Mouse (Mus musculus) lung, embryonic 14.5 days (tissue): ENCODE measurements around the gene Nr2c1. TPM values are rescaled to one million over a fixed set of nuclear protein-coding genes. Genes with fewer than 3 reads are reported as not detected.

ENCODE experiments used
- ATAC-seq: fragments of 200-750 bp; cut with Nextera tagmentation; 2 replicates; pipeline ENCODE4 v1.8.0; 2017; ENCODE audit warnings: mild to moderate bottlenecking, moderate TSS enrichment, moderate library complexity; ENCODE audit not compliant: insufficient read depth
- DNase-seq: peaks from one replicate; pipeline ENCODE4 v3.0.0-alpha.2; 2015
- H3K27ac ChIP-seq: fragments of 300-500 bp; sonication (generic); 2 replicates; pipeline ENCODE4 v1.5.1; 2014; ENCODE audit warnings: low read depth, mild to moderate bottlenecking, moderate library complexity
- H3K27me3 ChIP-seq: fragments of 300-500 bp; sonication (generic); 2 replicates; pipeline ENCODE4 v1.6.1; 2014; ENCODE audit warnings: low read length, control low read depth; ENCODE audit not compliant: insufficient read depth
- H3K36me3 ChIP-seq: fragments of 300-500 bp; sonication (generic); 2 replicates; pipeline ENCODE4 v1.6.1; 2014; ENCODE audit warnings: control low read depth; ENCODE audit not compliant: insufficient read depth
- H3K4me1 ChIP-seq: fragments of 300-500 bp; sonication (generic); 2 replicates; pipeline ENCODE4 v1.6.1; 2014; ENCODE audit warnings: antibody characterized with exemption, control low read depth; ENCODE audit not compliant: insufficient read depth
- H3K4me2 ChIP-seq: fragments of 300-500 bp; sonication (generic); 2 replicates; pipeline ENCODE4 v1.6.1; 2014; ENCODE audit warnings: mild to moderate bottlenecking
- H3K4me3 ChIP-seq: fragments of 300-500 bp; sonication (generic); 2 replicates; pipeline ENCODE4 v1.5.1; 2014; ENCODE audit warnings: low read depth, low read length
- H3K9ac ChIP-seq: fragments of 300-500 bp; sonication (generic); 2 replicates; pipeline ENCODE4 v1.6.1; 2014
- H3K9me3 ChIP-seq: fragments of 300-500 bp; sonication (generic); 2 replicates; pipeline ENCODE4 v1.6.1; 2016; ENCODE audit warnings: low read depth, low read length, control low read depth
- CTCF ChIP-seq: IDR thresholded peaks from 2 replicates; pipeline ENCODE4 v1.5.1; 2016; ENCODE audit warnings: antibody characterized with exemption, low read depth
- WGBS: fragments of 180-500 bp; shearing (Covaris S2); extraction: QIAGEN DNeasy Blood & Tissue Kit; methylation state at CpG from one replicate; pipeline ENCODE4 v1.1.7; 2014; 5-methylcytosine and 5-hydroxymethylcytosine counted together
- polyA plus RNA-seq: library from polyadenylated mRNA; unstranded; fragments of >200 nt; fragmentation: Nextera tagmentation; extraction: Ambion mirVana; gene quantifications from 2 replicates; pipeline ENCODE4 v1.2.1, GENCODE M21; 2014

Nr2c1 gene
- polyA plus RNA-seq, 1 experiment from 2014 or later = 10.2 TPM

DNA sequence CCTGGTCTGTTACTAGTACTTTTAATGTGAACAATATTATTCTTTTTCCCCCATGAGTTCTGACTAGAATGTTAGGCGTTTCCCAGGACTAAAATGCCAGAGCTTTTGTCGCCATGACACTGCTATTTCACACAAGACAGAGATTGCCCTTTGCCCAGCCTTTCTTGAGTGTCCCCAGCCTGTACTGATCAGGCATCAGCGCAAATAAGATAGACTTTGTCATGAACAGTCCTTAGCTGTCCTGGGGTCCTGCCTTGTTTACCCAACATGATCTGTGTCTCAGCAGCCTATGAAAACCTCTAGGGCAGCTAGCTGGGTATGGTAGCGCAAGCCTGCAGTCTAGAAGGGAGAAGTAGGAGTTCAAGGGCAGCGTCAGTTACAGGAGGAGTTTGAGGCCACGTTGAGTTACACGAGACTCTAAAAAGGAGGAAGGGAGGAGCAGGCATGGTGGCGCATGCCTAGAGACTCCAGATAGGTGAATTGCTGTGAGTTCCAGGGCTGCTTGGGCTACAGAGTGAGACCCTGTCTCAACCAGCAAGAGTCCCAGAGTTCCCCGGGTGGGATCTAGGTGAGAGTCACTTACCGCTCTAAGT lies 8.8 kb upstream of the Nr2c1 start:
- WGBS = 88% methylated on average over 10 of the region's 10 CpGs
- no peaks in the 10 kb centered on the region; the same call in 1 of the 2 replicates for H3K36me3 ChIP-seq
- no peak for ATAC-seq

GRCm38 (mm10) chr10:94140227-94140931 lies 7.4 kb upstream of the Nr2c1 start:
- H3K27me3 ChIP-seq = no peaks in the 10 kb centered on the region
- H3K9me3 ChIP-seq = no peaks in the 10 kb centered on the region
- no peaks in the 10 kb centered on the region; the same call in 1 of the 2 replicates for H3K36me3 ChIP-seq
- WGBS = 76% methylated on average over 3 of the region's 3 CpGs
- H3K9ac ChIP-seq = no peak overlapping the region
- H3K27ac ChIP-seq = no peak overlapping the region
- TF ChIP-seq CTCF = no peak
- DNase-seq (no peak), ATAC-seq (no peak)
- no peak overlapping the region for H3K4me2 ChIP-seq
- no peaks in the 10 kb centered on the region for H3K4me1 ChIP-seq
- H3K4me3 ChIP-seq = no peak overlapping the region

More for the DNA sequence above, 8.8 kb upstream of the Nr2c1 start:
- H3K4me3 ChIP-seq = no peak overlapping the region
- no peak for TF ChIP-seq CTCF
- no peaks in the 10 kb centered on the region for H3K9me3 ChIP-seq
- no peak overlapping the region for H3K27ac ChIP-seq
- no peaks in the 10 kb centered on the region for H3K4me1 ChIP-seq
- H3K4me2 ChIP-seq = no peak overlapping the region
- H3K27me3 ChIP-seq = no peaks in the 10 kb centered on the region
- no peak for DNase-seq
- H3K9ac ChIP-seq = no peak overlapping the region

DNA sequence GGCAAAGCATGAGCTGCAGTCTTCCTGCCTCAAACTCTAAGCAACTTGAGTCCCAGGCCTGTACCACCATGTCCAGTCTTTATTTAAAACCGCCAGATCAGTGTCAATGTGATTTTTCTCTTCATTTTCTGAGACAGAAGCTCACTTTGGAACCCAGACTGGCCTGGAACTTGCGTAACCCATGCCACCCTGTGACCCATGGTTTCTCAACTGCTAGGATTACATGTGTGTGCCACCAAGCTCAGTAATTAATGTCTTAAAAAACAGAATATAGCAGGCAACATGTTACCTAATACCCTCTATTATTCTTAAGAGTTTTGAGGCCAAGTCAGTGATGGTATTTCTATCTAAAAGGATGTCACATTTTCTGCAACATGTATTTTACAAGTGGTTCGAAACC lies 5.4 kb upstream of the Nr2c1 start:
- Histone ChIP-seq H3K27ac (no peak overlapping the region), H3K9me3 (no peaks in the 10 kb centered on the region), H3K4me3 (no peak overlapping the region), H3K4me2 (no peak overlapping the region), H3K4me1 (no peaks in the 10 kb centered on the region), H3K36me3 (no peaks in the 10 kb centered on the region; the same call in 1 of the 2 replicates), H3K27me3 (no peaks in the 10 kb centered on the region), H3K9ac (no peak overlapping the region)
- WGBS = 83% methylated on average over 3 of the region's 3 CpGs
- no peak for ATAC-seq
- TF ChIP-seq CTCF = no peak
- no peak for DNase-seq

- Histone ChIP-seq H3K9me3 (no peaks in the 10 kb centered on the region), H3K27ac (no peak overlapping the region), H3K27me3 (no peaks in the 10 kb centered on the region), H3K4me2 (no peak overlapping the region), H3K36me3 (no peaks in the 10 kb centered on the region; the same call in 1 of the 2 replicates), H3K4me3 (no peak overlapping the region), H3K4me1 (peaks cover 5% of the 10 kb centered on the region), H3K9ac (no peak overlapping the region)
- WGBS = 40% methylated on average over 5 of the region's 5 CpGs
- peak; percentile 81 for DNase-seq
- no peak for TF ChIP-seq CTCF
- ATAC-seq = no peak; the same call in 1 of the 2 replicates
These were observed 3.2 kb upstream of the Nr2c1 start for GRCm38 (mm10) chr10:94144581-94144980.

DNA sequence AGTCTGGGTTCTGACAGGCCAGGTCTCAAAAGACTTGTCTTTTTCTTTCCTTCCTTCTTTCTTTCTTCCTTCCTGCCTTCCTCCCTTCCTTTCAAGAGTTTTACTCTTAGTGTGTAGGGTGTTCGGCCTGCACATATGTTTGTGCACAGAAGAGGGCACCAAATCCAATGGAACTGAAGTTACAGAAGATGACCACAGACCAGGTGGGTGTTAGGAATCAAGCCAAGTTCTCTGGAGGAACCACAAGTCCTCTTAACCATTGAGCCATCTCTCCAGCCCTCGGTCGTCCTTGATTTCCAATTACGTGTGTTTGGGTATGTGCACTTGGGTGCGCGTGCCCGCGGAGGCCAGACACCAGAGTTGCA lies 450 bp upstream of the Nr2c1 start:
- H3K9me3 ChIP-seq = no peaks in the 10 kb centered on the region
- 6% methylated on average over 8 of the region's 8 CpGs for WGBS

GRCm38 (mm10) chr10:94151488-94151887 lies 3.7 kb downstream of the Nr2c1 start:
- no peak overlapping the region for H3K4me3 ChIP-seq
- TF ChIP-seq CTCF = no peak
- DNase-seq (no peak), ATAC-seq (no peak)
- no peak overlapping the region for H3K27ac ChIP-seq
- H3K9ac ChIP-seq = no peak overlapping the region
- no peaks in the 10 kb centered on the region for H3K27me3 ChIP-seq
- peaks cover 10% of the 10 kb centered on the region for H3K4me1 ChIP-seq
- 56% methylated on average over 4 of the region's 4 CpGs for WGBS
- no peaks in the 10 kb centered on the region for H3K9me3 ChIP-seq
- H3K36me3 ChIP-seq = no peaks in the 10 kb centered on the region
- H3K4me2 ChIP-seq = no peak overlapping the region

More for the DNA sequence above, 450 bp upstream of the Nr2c1 start:
- H3K4me1 ChIP-seq = peaks cover 10% of the 10 kb centered on the region
- TF ChIP-seq CTCF = no peak
- no peaks in the 10 kb centered on the region for H3K27me3 ChIP-seq
- ATAC-seq (no peak), DNase-seq (no peak)
- peak overlapping the region; percentile 89 for H3K4me3 ChIP-seq
- peak overlapping the region; percentile 90 for H3K9ac ChIP-seq
- H3K27ac ChIP-seq = peak overlapping the region; percentile 95
- no peaks in the 10 kb centered on the region for H3K36me3 ChIP-seq
- H3K4me2 ChIP-seq = peak overlapping the region; percentile 72

DNA sequence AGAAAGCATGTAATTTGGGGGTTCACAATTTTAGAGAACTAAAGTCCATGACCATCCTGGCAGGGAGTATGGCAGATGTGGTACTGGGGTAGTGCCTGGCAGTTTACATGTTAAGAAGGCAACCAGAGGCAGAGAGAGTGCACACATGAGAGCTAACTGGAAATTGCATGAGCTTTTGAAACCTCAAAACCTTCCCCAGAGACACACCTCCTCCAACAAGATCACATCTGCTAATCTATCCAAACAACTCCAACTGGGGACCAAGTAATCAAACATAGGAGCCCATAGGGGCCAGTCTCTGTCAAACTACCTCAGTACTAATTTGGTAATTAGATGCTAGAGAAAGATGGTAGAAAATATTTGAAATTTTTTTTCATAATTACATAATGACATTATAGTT lies 6.0 kb downstream of the Nr2c1 start:
- Histone ChIP-seq H3K27ac (no peak overlapping the region), H3K4me3 (no peak overlapping the region), H3K4me1 (peaks cover 10% of the 10 kb centered on the region), H3K9me3 (no peaks in the 10 kb centered on the region), H3K27me3 (no peaks in the 10 kb centered on the region), H3K9ac (no peak overlapping the region), H3K4me2 (no peak overlapping the region), H3K36me3 (peaks cover 3% of the 10 kb centered on the region; the same call in 1 of the 2 replicates)
- ATAC-seq = no peak
- TF ChIP-seq CTCF = no peak
- no peak for DNase-seq
